Mouse (Mus musculus): Measurements from ENCODE around the gene Ahnak. TPM values are rescaled to one million over a fixed set of nuclear protein-coding genes. Genes with fewer than 3 reads are reported as not detected.
A peak's percentile ranks its signal among the peaks of the same experiment; 100 is the strongest.
"Not testable (repeated sequence)": the region's sequence is repeated elsewhere in the genome, so short reads cannot be mapped to it uniquely, and the experiment has no call there.

Ahnak gene
- polyA plus RNA-seq, 1 experiment = 14.7 TPM

- H3K4me1 ChIP-seq (ENCODE audit: control insufficient read depth, insufficient read depth, insufficient read length, low read length) = peaks cover 9% of the 10 kb centered on the region
- TF ChIP-seq POLR2A (IDR thresholded peaks at IDR 0.05; ENCODE audit: low read depth, low read length) (no peak), CTCF (IDR thresholded peaks at IDR 0.05; ENCODE audit: extremely low read depth, insufficient read length, insufficient replicate concordance, low read depth, low read length) (no peak)
- peak overlapping the region; percentile 77 for H3K4me3 ChIP-seq (ENCODE audit: low read depth, low read length)
- H3K36me3 ChIP-seq (ENCODE audit: control insufficient read depth, insufficient read depth, low read length) = peaks cover 56% of the 10 kb centered on the region
- WGBS = under 1% methylated on average over 9 of the region's 9 CpGs
- no peak overlapping the region for H3K27ac ChIP-seq (ENCODE audit: insufficient read depth, low read depth, low read length)
- no peaks in the 10 kb centered on the region for H3K27me3 ChIP-seq (ENCODE audit: control insufficient read depth, insufficient read depth, low read length)
Measured at GRCm38 (mm10) chr19:8967893-8968292, 21.2 kb upstream of the Ahnak start.

DNA sequence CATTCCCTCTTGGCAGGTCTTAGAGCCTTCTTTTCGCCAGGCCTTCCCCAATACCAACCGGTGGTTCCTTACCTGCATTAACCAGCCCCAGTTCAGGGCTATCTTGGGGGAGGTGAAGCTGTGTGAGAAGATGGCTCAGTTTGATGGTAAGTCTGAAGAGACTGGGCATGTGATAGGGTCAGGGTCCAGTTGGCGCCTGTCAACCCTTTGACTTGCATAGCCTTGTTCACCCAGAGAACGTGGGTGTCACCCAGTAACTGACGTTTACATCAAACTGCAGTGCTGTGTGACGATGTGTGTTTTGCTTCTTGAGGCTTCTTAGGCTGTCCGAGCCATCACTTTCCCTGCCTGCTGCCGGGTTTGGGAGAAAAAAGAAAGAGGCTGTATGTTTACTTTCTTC, 16.6 kb upstream of the Ahnak start:
- H3K27ac ChIP-seq (ENCODE audit: insufficient read depth, low read depth, low read length); H3K4me1 ChIP-seq (ENCODE audit: control insufficient read depth, insufficient read depth, insufficient read length, low read length); H3K4me3 ChIP-seq (ENCODE audit: low read depth, low read length); H3K27me3 ChIP-seq (ENCODE audit: control insufficient read depth, insufficient read depth, low read length): not testable (repeated sequence)
- 78% methylated on average over 8 of the region's 8 CpGs for WGBS
- H3K36me3 ChIP-seq (ENCODE audit: control insufficient read depth, insufficient read depth, low read length) = peaks cover 65% of the 10 kb centered on the region

GRCm38 (mm10) chr19:8974638-8975037, 14.4 kb upstream of the Ahnak start:
- TF ChIP-seq CTCF (IDR thresholded peaks at IDR 0.05; ENCODE audit: extremely low read depth, insufficient read length, insufficient replicate concordance, low read depth, low read length) (no peak), POLR2A (IDR thresholded peaks at IDR 0.05; ENCODE audit: low read depth, low read length) (no peak)
- 78% methylated on average over 1 of the region's 1 CpGs for WGBS
- Histone ChIP-seq H3K27ac (ENCODE audit: insufficient read depth, low read depth, low read length) (no peak overlapping the region), H3K4me3 (ENCODE audit: low read depth, low read length) (no peak overlapping the region), H3K36me3 (ENCODE audit: control insufficient read depth, insufficient read depth, low read length) (peaks cover 72% of the 10 kb centered on the region), H3K27me3 (ENCODE audit: control insufficient read depth, insufficient read depth, low read length) (no peaks in the 10 kb centered on the region), H3K4me1 (ENCODE audit: control insufficient read depth, insufficient read depth, insufficient read length, low read length) (no peaks in the 10 kb centered on the region)

- 87% methylated on average over 2 of the region's 2 CpGs for WGBS
- no peaks in the 10 kb centered on the region for H3K4me1 ChIP-seq (ENCODE audit: control insufficient read depth, insufficient read depth, insufficient read length, low read length)
- no peak overlapping the region for H3K4me3 ChIP-seq (ENCODE audit: low read depth, low read length)
- H3K36me3 ChIP-seq (ENCODE audit: control insufficient read depth, insufficient read depth, low read length) = peaks cover 64% of the 10 kb centered on the region
- H3K27me3 ChIP-seq (ENCODE audit: control insufficient read depth, insufficient read depth, low read length) = no peaks in the 10 kb centered on the region
- TF ChIP-seq CTCF (IDR thresholded peaks at IDR 0.05; ENCODE audit: extremely low read depth, insufficient read length, insufficient replicate concordance, low read depth, low read length) = no peak
- no peak for TF ChIP-seq POLR2A (IDR thresholded peaks at IDR 0.05; ENCODE audit: low read depth, low read length)
- no peak overlapping the region for H3K27ac ChIP-seq (ENCODE audit: insufficient read depth, low read depth, low read length)
Measured at GRCm38 (mm10) chr19:8975491-8975890, 13.6 kb upstream of the Ahnak start.

GRCm38 (mm10) chr19:8976535-8976934, 12.5 kb upstream of the Ahnak start:
- Histone ChIP-seq H3K4me3 (ENCODE audit: low read depth, low read length) (no peak overlapping the region), H3K4me1 (ENCODE audit: control insufficient read depth, insufficient read depth, insufficient read length, low read length) (no peaks in the 10 kb centered on the region; the same call in 1 of the 2 replicates), H3K27me3 (ENCODE audit: control insufficient read depth, insufficient read depth, low read length) (no peaks in the 10 kb centered on the region), H3K27ac (ENCODE audit: insufficient read depth, low read depth, low read length) (no peak overlapping the region), H3K36me3 (ENCODE audit: control insufficient read depth, insufficient read depth, low read length) (peaks cover 54% of the 10 kb centered on the region)
- TF ChIP-seq POLR2A (IDR thresholded peaks at IDR 0.05; ENCODE audit: low read depth, low read length) = no peak
- TF ChIP-seq CTCF (IDR thresholded peaks at IDR 0.05; ENCODE audit: extremely low read depth, insufficient read length, insufficient replicate concordance, low read depth, low read length) = peak; percentile 92
- WGBS = 52% methylated on average over 3 of the region's 3 CpGs

- peaks cover 20% of the 10 kb centered on the region for H3K36me3 ChIP-seq (ENCODE audit: control insufficient read depth, insufficient read depth, low read length)
- peaks cover 22% of the 10 kb centered on the region for H3K4me1 ChIP-seq (ENCODE audit: control insufficient read depth, insufficient read depth, insufficient read length, low read length)
- H3K4me3 ChIP-seq (ENCODE audit: low read depth, low read length) = no peak overlapping the region
- 62% methylated on average over 5 of the region's 5 CpGs for WGBS
- no peak for TF ChIP-seq CTCF (IDR thresholded peaks at IDR 0.05; ENCODE audit: extremely low read depth, insufficient read length, insufficient replicate concordance, low read depth, low read length)
- TF ChIP-seq POLR2A (IDR thresholded peaks at IDR 0.05; ENCODE audit: low read depth, low read length) = no peak
- H3K27ac ChIP-seq (ENCODE audit: insufficient read depth, low read depth, low read length) = no peak overlapping the region
- H3K27me3 ChIP-seq (ENCODE audit: control insufficient read depth, insufficient read depth, low read length) = no peaks in the 10 kb centered on the region
Measured at GRCm38 (mm10) chr19:8980771-8981170, 8.3 kb upstream of the Ahnak start.

- WGBS = 25% methylated on average over 2 of the region's 2 CpGs
- Histone ChIP-seq H3K27me3 (ENCODE audit: control insufficient read depth, insufficient read depth, low read length) (no peaks in the 10 kb centered on the region), H3K4me1 (ENCODE audit: control insufficient read depth, insufficient read depth, insufficient read length, low read length) (peaks cover 23% of the 10 kb centered on the region), H3K36me3 (ENCODE audit: control insufficient read depth, insufficient read depth, low read length) (peaks cover 20% of the 10 kb centered on the region), H3K4me3 (ENCODE audit: low read depth, low read length) (no peak overlapping the region), H3K27ac (ENCODE audit: insufficient read depth, low read depth, low read length) (no peak overlapping the region)
- TF ChIP-seq CTCF (IDR thresholded peaks at IDR 0.05; ENCODE audit: extremely low read depth, insufficient read length, insufficient replicate concordance, low read depth, low read length) = no peak
Measured at GRCm38 (mm10) chr19:8981450-8982168, 7.5 kb upstream of the Ahnak start.
